Mouse (Mus musculus) E14TG2a.4 (cell line): ENCODE data around the gene Slc39a10.

Experiments
- CTCF ChIP-seq: conservative IDR thresholded peaks from 2 replicates; pipeline ENCODE4 v1.5.1; 2014; ENCODE audit warnings: low read length
- NANOG ChIP-seq: IDR thresholded peaks from 2 replicates; pipeline ENCODE4 v1.6.1; 2014; ENCODE audit warnings: borderline replicate concordance, low read length, mixed read lengths
- POU5F1 ChIP-seq: IDR thresholded peaks from 2 replicates; pipeline ENCODE4 v1.6.1; 2014; ENCODE audit warnings: low read length, borderline replicate concordance

DNA sequence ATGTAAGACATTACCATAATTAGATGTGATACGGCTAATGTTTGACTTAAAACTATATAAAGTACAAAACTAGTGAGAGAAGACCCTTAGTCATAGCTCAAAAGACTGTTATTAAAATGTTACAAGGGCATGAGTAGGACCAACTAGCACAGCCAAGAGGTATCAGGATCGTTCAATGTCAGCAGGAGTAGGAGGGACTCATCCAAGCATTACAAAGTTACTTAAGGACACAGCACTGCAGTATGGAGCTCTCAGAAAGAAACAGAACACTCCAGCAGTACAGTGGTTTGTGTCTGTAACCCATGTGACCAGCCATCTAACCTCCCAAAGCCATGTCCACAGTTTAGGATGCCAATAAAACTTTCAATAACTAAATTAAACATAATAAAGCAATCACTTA, 48.4 kb downstream of the Slc39a10 start:
- TF ChIP-seq CTCF (no peak), POU5F1 (no peak), NANOG (no peak)
